In genomic region chr16:8823661-8824060, GRCm38 (mm10) we compare ENCODE assay signal across 7 mouse cellular contexts. TPM values are rescaled to one million over a fixed set of nuclear protein-coding genes. Genes with fewer than 3 reads are reported as not detected.
A peak's percentile ranks its signal among the peaks of the same experiment; 100 is the strongest.
DNase-seq lines count a peak whose midpoint lies in the region; ATAC-seq and TF ChIP-seq lines count a peak whose summit lies in the region.

No protein-coding gene starts in this region.

- no peak overlapping the region for H3K4me2 ChIP-seq in intestine, postnatal 0 days (replicated peaks; ENCODE audit: low read depth)
- H3K4me2 ChIP-seq in stomach, embryonic 15.5 days: no peak overlapping the region

- H3K9me3 ChIP-seq in intestine, postnatal 0 days (ENCODE audit: control insufficient read depth): no peaks in the 10 kb centered on the region
- no peaks in the 10 kb centered on the region for H3K9me3 ChIP-seq in stomach, embryonic 15.5 days

- 66% methylated on average over 2 of the region's 2 CpGs for WGBS in intestine, postnatal 0 days
- 68% methylated on average over 2 of the region's 2 CpGs for WGBS in stomach, embryonic 15.5 days

- H3K4me1 ChIP-seq in intestine, postnatal 0 days (replicated peaks; ENCODE audit: control insufficient read depth, insufficient read depth, low read length): no peaks in the 10 kb centered on the region
- H3K4me1 ChIP-seq in stomach, embryonic 15.5 days: no peaks in the 10 kb centered on the region

- no peak overlapping the region for H3K9ac ChIP-seq in intestine, postnatal 0 days (ENCODE audit: low read depth, low read length)
- no peak overlapping the region for H3K9ac ChIP-seq in stomach, embryonic 15.5 days

- TF ChIP-seq CTCF in intestine, postnatal 0 days (IDR thresholded peaks at IDR 0.05; ENCODE audit: low read depth): no peak

- H3K27me3 ChIP-seq in intestine, postnatal 0 days (replicated peaks; ENCODE audit: control insufficient read depth, insufficient read depth, low read length): no peaks in the 10 kb centered on the region
- no peaks in the 10 kb centered on the region for H3K27me3 ChIP-seq in stomach, embryonic 15.5 days (replicated peaks)

- DNase-seq in retina, postnatal 1 day: peak; percentile 7
- DNase-seq in retina, embryonic 14.5 days (ENCODE audit: low spot score): no peak
- DNase-seq in ZHBTc4 (ENCODE audit: low read depth, low spot score) (peak; percentile 70), MN1 (ENCODE audit: low spot score) (no peak)
- DNase-seq in spleen, postnatal 10 days (ENCODE audit: low spot score in 2 of 2): no peak

- peak; percentile 65 for ATAC-seq in intestine, postnatal 0 days
- ATAC-seq in stomach, embryonic 15.5 days (ENCODE audit: insufficient read depth, low FRiP score, low read depth): 0 out of 2 replicates have a peak, but pooled peaks have one; percentile 20

- H3K4me3 ChIP-seq in intestine, postnatal 0 days (ENCODE audit: low read depth, low read length): no peak overlapping the region
- no peak overlapping the region for H3K4me3 ChIP-seq in stomach, embryonic 15.5 days (replicated peaks)

- no peak overlapping the region for H3K27ac ChIP-seq in intestine, postnatal 0 days (ENCODE audit: low read depth, low read length)
- H3K27ac ChIP-seq in stomach, embryonic 15.5 days: no peak overlapping the region

- H3K36me3 ChIP-seq in intestine, postnatal 0 days (ENCODE audit: control insufficient read depth, insufficient read depth): no peaks in the 10 kb centered on the region
- H3K36me3 ChIP-seq in stomach, embryonic 15.5 days: no peaks in the 10 kb centered on the region

RNA-seq across cellular contexts. Expression of gene 1810013L24Rik, which starts 6.2 kb away (rescaled TPM):
- 14.3 and 15.1 TPM in 2 replicates for polyA plus RNA-seq in intestine, postnatal 0 days (2015; fragmentation: Nextera tagmentation; extraction: Ambion mirVana)
- 20.3 and 20.8 TPM in 2 replicates for polyA plus RNA-seq in stomach, embryonic 15.5 days (2015; fragmentation: Nextera tagmentation; extraction: Ambion mirVana)

RNA-seq across cellular contexts. Expression of gene Usp7, which starts 31.6 kb away (rescaled TPM):
- polyA plus RNA-seq in intestine, postnatal 0 days (2015; fragmentation: Nextera tagmentation; extraction: Ambion mirVana): 16.3 and 19.7 TPM in 2 replicates
- 26.7 and 28.3 TPM in 2 replicates for polyA plus RNA-seq in stomach, embryonic 15.5 days (2015; fragmentation: Nextera tagmentation; extraction: Ambion mirVana)

Comparison
In these comparisons a context has a peak if more than half of its experiments do, and no peak if none do; other contexts are left out.
1. DNase-seq: peak in retina, postnatal 1 day (single experiment) and ZHBTc4 (single experiment); none in retina, embryonic 14.5 days (single experiment), MN1 (single experiment) and spleen, postnatal 10 days (0 of 2).